Mouse (Mus musculus): ENCODE data around the gene Klhl29.

Gene Klhl29

GRCm38 (mm10) chr12:5187773-5188333, 187.6 kb downstream of the Klhl29 start:
- DNase-seq (ENCODE audit: low spot score in 2 of 2) = no peak

- DNase-seq (ENCODE audit: low spot score in 2 of 2) = no peak
Observed at GRCm38 (mm10) chr12:5186645-5187044, 188.8 kb downstream of the Klhl29 start.

- no peak for DNase-seq (ENCODE audit: low spot score in 2 of 2)
Observed at GRCm38 (mm10) chr12:5185603-5186002, 189.9 kb downstream of the Klhl29 start.

GRCm38 (mm10) chr12:5182586-5182985, 192.9 kb downstream of the Klhl29 start:
- DNase-seq (ENCODE audit: low spot score in 2 of 2) = no peak

- no peak for DNase-seq (ENCODE audit: low spot score in 2 of 2)
Observed at GRCm38 (mm10) chr12:5182165-5182564, 193.3 kb downstream of the Klhl29 start.

GRCm38 (mm10) chr12:5176716-5177341, 198.7 kb downstream of the Klhl29 start:
- DNase-seq (ENCODE audit: low spot score in 2 of 2) = no peak

- no peak for DNase-seq (ENCODE audit: low spot score in 2 of 2)
Observed at GRCm38 (mm10) chr12:5166141-5166540, 209.3 kb downstream of the Klhl29 start.

- DNase-seq (ENCODE audit: low spot score in 2 of 2) = no peak
Observed at GRCm38 (mm10) chr12:5165411-5165810, 210.1 kb downstream of the Klhl29 start.

- no peak for DNase-seq (ENCODE audit: low spot score in 2 of 2)
Observed at GRCm38 (mm10) chr12:5162672-5163071, 212.8 kb downstream of the Klhl29 start.

GRCm38 (mm10) chr12:5161631-5162030, 213.9 kb downstream of the Klhl29 start:
- no peak for DNase-seq (ENCODE audit: low spot score in 2 of 2)

GRCm38 (mm10) chr12:5157931-5158481, 217.5 kb downstream of the Klhl29 start:
- no peak for DNase-seq (ENCODE audit: low spot score in 2 of 2)

- DNase-seq (ENCODE audit: low spot score in 2 of 2) = no peak
Observed at GRCm38 (mm10) chr12:5157021-5157681, 218.3 kb downstream of the Klhl29 start.

GRCm38 (mm10) chr12:5155177-5155576, 220.3 kb downstream of the Klhl29 start:
- no peak for DNase-seq (ENCODE audit: low spot score in 2 of 2)

- DNase-seq (ENCODE audit: low spot score in 2 of 2) = no peak
Observed at GRCm38 (mm10) chr12:5151859-5152258, 223.6 kb downstream of the Klhl29 start.

GRCm38 (mm10) chr12:5147346-5148035, 228.0 kb downstream of the Klhl29 start:
- DNase-seq (ENCODE audit: low spot score in 2 of 2) = no peak

- no peak for DNase-seq (ENCODE audit: low spot score in 2 of 2)
Observed at GRCm38 (mm10) chr12:5143903-5144781, 231.3 kb downstream of the Klhl29 start.

GRCm38 (mm10) chr12:5143224-5143623, 232.3 kb downstream of the Klhl29 start:
- no peak for DNase-seq (ENCODE audit: low spot score in 2 of 2)

GRCm38 (mm10) chr12:5142776-5143175, 232.7 kb downstream of the Klhl29 start:
- DNase-seq (ENCODE audit: low spot score in 2 of 2) = peak in 1 of 2 experiments; percentile 25

GRCm38 (mm10) chr12:5141040-5141439, 234.4 kb downstream of the Klhl29 start:
- no peak for DNase-seq (ENCODE audit: low spot score in 2 of 2)

- no peak for DNase-seq (ENCODE audit: low spot score in 2 of 2)
Observed at GRCm38 (mm10) chr12:5139302-5139701, 236.2 kb downstream of the Klhl29 start.

GRCm38 (mm10) chr12:5136300-5136699, 239.2 kb downstream of the Klhl29 start:
- DNase-seq (ENCODE audit: low spot score in 2 of 2) = no peak
